Mouse (Mus musculus): ENCODE measurements around the gene Col5a1. TPM values are rescaled to one million over a fixed set of nuclear protein-coding genes. Genes with fewer than 3 reads are reported as not detected.

The Col5a1 gene
- total RNA-seq, 1 experiment from 2014 or later = 1.1 TPM

GRCm38 (mm10) chr2:27935441-27935840 is 49.2 kb downstream of the Col5a1 start:
- no peak for ATAC-seq (replicated peaks in 1 of 2; ENCODE audit: insufficient read depth in 1 of 2, low FRiP score in 2 of 2, low TSS enrichment in 1 of 2, low read depth in 1 of 2, poor library complexity in 2 of 2, severe bottlenecking in 2 of 2)

- ATAC-seq (replicated peaks in 1 of 2; ENCODE audit: insufficient read depth in 1 of 2, low FRiP score in 2 of 2, low TSS enrichment in 1 of 2, low read depth in 1 of 2, poor library complexity in 2 of 2, severe bottlenecking in 2 of 2) = peak; percentile 49 to 57; a peak in 3 of 4 replicates
Measured at GRCm38 (mm10) chr2:27936607-27937191, 50.5 kb downstream of the Col5a1 start.

- ATAC-seq (replicated peaks in 1 of 2; ENCODE audit: insufficient read depth in 1 of 2, low FRiP score in 2 of 2, low TSS enrichment in 1 of 2, low read depth in 1 of 2, poor library complexity in 2 of 2, severe bottlenecking in 2 of 2) = peak; percentile 17 to 57; a peak in 2 of 4 replicates
Measured at GRCm38 (mm10) chr2:27939433-27939832, 53.2 kb downstream of the Col5a1 start.

GRCm38 (mm10) chr2:27940144-27940543 is 53.9 kb downstream of the Col5a1 start:
- no peak for ATAC-seq (replicated peaks in 1 of 2; ENCODE audit: insufficient read depth in 1 of 2, low FRiP score in 2 of 2, low TSS enrichment in 1 of 2, low read depth in 1 of 2, poor library complexity in 2 of 2, severe bottlenecking in 2 of 2)

- no peak for ATAC-seq (replicated peaks in 1 of 2; ENCODE audit: insufficient read depth in 1 of 2, low FRiP score in 2 of 2, low TSS enrichment in 1 of 2, low read depth in 1 of 2, poor library complexity in 2 of 2, severe bottlenecking in 2 of 2)
Measured at GRCm38 (mm10) chr2:27947252-27947651, 61.0 kb downstream of the Col5a1 start.

GRCm38 (mm10) chr2:27947917-27948316 is 61.7 kb downstream of the Col5a1 start:
- ATAC-seq (replicated peaks in 1 of 2; ENCODE audit: insufficient read depth in 1 of 2, low FRiP score in 2 of 2, low TSS enrichment in 1 of 2, low read depth in 1 of 2, poor library complexity in 2 of 2, severe bottlenecking in 2 of 2) = no peak

GRCm38 (mm10) chr2:27953866-27954265 is 67.6 kb downstream of the Col5a1 start:
- no peak for ATAC-seq (replicated peaks in 1 of 2; ENCODE audit: insufficient read depth in 1 of 2, low FRiP score in 2 of 2, low TSS enrichment in 1 of 2, low read depth in 1 of 2, poor library complexity in 2 of 2, severe bottlenecking in 2 of 2)

GRCm38 (mm10) chr2:27954924-27955323 is 68.7 kb downstream of the Col5a1 start:
- no peak for ATAC-seq (replicated peaks in 1 of 2; ENCODE audit: insufficient read depth in 1 of 2, low FRiP score in 2 of 2, low TSS enrichment in 1 of 2, low read depth in 1 of 2, poor library complexity in 2 of 2, severe bottlenecking in 2 of 2)

GRCm38 (mm10) chr2:27956751-27957150 is 70.5 kb downstream of the Col5a1 start:
- ATAC-seq (replicated peaks in 1 of 2; ENCODE audit: insufficient read depth in 1 of 2, low FRiP score in 2 of 2, low TSS enrichment in 1 of 2, low read depth in 1 of 2, poor library complexity in 2 of 2, severe bottlenecking in 2 of 2) = no peak

GRCm38 (mm10) chr2:27957184-27957583 is 71.0 kb downstream of the Col5a1 start:
- no peak for ATAC-seq (replicated peaks in 1 of 2; ENCODE audit: insufficient read depth in 1 of 2, low FRiP score in 2 of 2, low TSS enrichment in 1 of 2, low read depth in 1 of 2, poor library complexity in 2 of 2, severe bottlenecking in 2 of 2)

- ATAC-seq (replicated peaks in 1 of 2; ENCODE audit: insufficient read depth in 1 of 2, low FRiP score in 2 of 2, low TSS enrichment in 1 of 2, low read depth in 1 of 2, poor library complexity in 2 of 2, severe bottlenecking in 2 of 2) = no peak; a peak in 1 of 4 replicates
Measured at GRCm38 (mm10) chr2:27959275-27959674, 73.0 kb downstream of the Col5a1 start.

GRCm38 (mm10) chr2:27961190-27961589 is 75.0 kb downstream of the Col5a1 start:
- no peak for ATAC-seq (replicated peaks in 1 of 2; ENCODE audit: insufficient read depth in 1 of 2, low FRiP score in 2 of 2, low TSS enrichment in 1 of 2, low read depth in 1 of 2, poor library complexity in 2 of 2, severe bottlenecking in 2 of 2)

GRCm38 (mm10) chr2:27962406-27962805 is 76.2 kb downstream of the Col5a1 start:
- no peak for ATAC-seq (replicated peaks in 1 of 2; ENCODE audit: insufficient read depth in 1 of 2, low FRiP score in 2 of 2, low TSS enrichment in 1 of 2, low read depth in 1 of 2, poor library complexity in 2 of 2, severe bottlenecking in 2 of 2)

GRCm38 (mm10) chr2:27969158-27969557 is 82.9 kb downstream of the Col5a1 start:
- peak; percentile 32 to 44; a peak in 1 of 4 replicates for ATAC-seq (replicated peaks in 1 of 2; ENCODE audit: insufficient read depth in 1 of 2, low FRiP score in 2 of 2, low TSS enrichment in 1 of 2, low read depth in 1 of 2, poor library complexity in 2 of 2, severe bottlenecking in 2 of 2)

- ATAC-seq (replicated peaks in 1 of 2; ENCODE audit: insufficient read depth in 1 of 2, low FRiP score in 2 of 2, low TSS enrichment in 1 of 2, low read depth in 1 of 2, poor library complexity in 2 of 2, severe bottlenecking in 2 of 2) = 0 out of 4 replicates have a peak, but pooled peaks of 1 of the 2 experiments have one; percentile 63
Measured at GRCm38 (mm10) chr2:27973840-27974239, 87.6 kb downstream of the Col5a1 start.

GRCm38 (mm10) chr2:27975786-27976185 is 89.6 kb downstream of the Col5a1 start:
- no peak for ATAC-seq (replicated peaks in 1 of 2; ENCODE audit: insufficient read depth in 1 of 2, low FRiP score in 2 of 2, low TSS enrichment in 1 of 2, low read depth in 1 of 2, poor library complexity in 2 of 2, severe bottlenecking in 2 of 2)

- ATAC-seq (replicated peaks in 1 of 2; ENCODE audit: insufficient read depth in 1 of 2, low FRiP score in 2 of 2, low TSS enrichment in 1 of 2, low read depth in 1 of 2, poor library complexity in 2 of 2, severe bottlenecking in 2 of 2) = no peak
Measured at GRCm38 (mm10) chr2:27976512-27976911, 90.3 kb downstream of the Col5a1 start.

GRCm38 (mm10) chr2:27981066-27981465 is 94.8 kb downstream of the Col5a1 start:
- ATAC-seq (replicated peaks in 1 of 2; ENCODE audit: insufficient read depth in 1 of 2, low FRiP score in 2 of 2, low TSS enrichment in 1 of 2, low read depth in 1 of 2, poor library complexity in 2 of 2, severe bottlenecking in 2 of 2) = no peak

Measured in hematopoietic stem cell, adult 5-6 weeks (primary cell).